Comparison of ENCODE assay signal across 31 mouse cellular contexts in genomic region chr4:104988709-104989108, GRCm38 (mm10).
"Had no signal": no experiment of that assay in that cellular context is flagged by ENCODE, and none has a peak within 500 bp of the region (broad histone marks: within the 10 kb centered on the region; RNA-seq: fewer than 3 reads in every experiment).

No protein-coding gene starts in this region.

- H3K9ac ChIP-seq: limb, embryonic 12.5 days; limb, embryonic 13.5 days; limb, embryonic 15.5 days; liver, embryonic 12.5 days; liver, embryonic 13.5 days; liver, embryonic 14.5 days; liver, embryonic 15.5 days; liver, postnatal 0 days; lung, embryonic 14.5 days; lung, embryonic 15.5 days; midbrain, embryonic 12.5 days; midbrain, embryonic 13.5 days; midbrain, embryonic 15.5 days; neural tube, embryonic 12.5 days had no signal

- H3K4me2 ChIP-seq: limb, embryonic 12.5 days; limb, embryonic 13.5 days; limb, embryonic 15.5 days; liver, embryonic 11.5 days; liver, embryonic 12.5 days; liver, embryonic 13.5 days; liver, embryonic 15.5 days; lung, embryonic 14.5 days; lung, embryonic 15.5 days; midbrain, embryonic 11.5 days; midbrain, embryonic 12.5 days; midbrain, embryonic 13.5 days; midbrain, embryonic 15.5 days; neural tube, embryonic 12.5 days had no signal

- H3K27ac ChIP-seq: limb, embryonic 10.5 days; limb, embryonic 12.5 days; limb, embryonic 13.5 days; limb, embryonic 15.5 days; liver, embryonic 12.5 days; liver, embryonic 13.5 days; liver, embryonic 14.5 days; liver, embryonic 15.5 days; lung, embryonic 15.5 days; macrophage; midbrain, embryonic 10.5 days; midbrain, embryonic 12.5 days; midbrain, embryonic 13.5 days; midbrain, embryonic 15.5 days; neural tube, embryonic 12.5 days had no signal

- DNase-seq: left cerebral cortex, postnatal 4 days; liver; liver, embryonic 13.5 days; liver, postnatal 0 days; lung, adult 18-20 months; lung, adult 2 months; lung, embryonic 14.5 days; lung, postnatal 10 days; lung, postnatal 14 days; lung, postnatal 36 days; lung, postnatal 4 days; midbrain, embryonic 14.5 days had no signal

- H3K4me3 ChIP-seq: limb, embryonic 10.5 days; limb, embryonic 12.5 days; limb, embryonic 13.5 days; limb, embryonic 15.5 days; liver, embryonic 12.5 days; liver, embryonic 13.5 days; liver, embryonic 15.5 days; lung, embryonic 15.5 days; megakaryocyte, embryonic 14.5 days; midbrain, embryonic 10.5 days; midbrain, embryonic 12.5 days; midbrain, embryonic 13.5 days; midbrain, embryonic 15.5 days; neural tube, embryonic 12.5 days had no signal

- H3K4me1 ChIP-seq: limb, embryonic 10.5 days; limb, embryonic 12.5 days; limb, embryonic 13.5 days; limb, embryonic 15.5 days; liver, embryonic 12.5 days; liver, embryonic 13.5 days; liver, embryonic 15.5 days; lung, embryonic 15.5 days; midbrain, embryonic 12.5 days; midbrain, embryonic 13.5 days; midbrain, embryonic 15.5 days; neural tube, embryonic 12.5 days had no signal

- H3K9me3 ChIP-seq: limb, embryonic 10.5 days; limb, embryonic 12.5 days; limb, embryonic 13.5 days; limb, embryonic 15.5 days; liver, embryonic 12.5 days; liver, embryonic 13.5 days; liver, embryonic 15.5 days; lung, embryonic 15.5 days; megakaryocyte, embryonic 14.5 days; midbrain, embryonic 10.5 days; midbrain, embryonic 12.5 days; midbrain, embryonic 13.5 days; midbrain, embryonic 15.5 days; neural tube, embryonic 12.5 days had no signal

- ATAC-seq: liver, embryonic 12.5 days; liver, postnatal 0 days; lung, postnatal 0 days; midbrain, embryonic 13.5 days; midbrain, embryonic 15.5 days; midbrain, embryonic 16.5 days had no signal

- H3K36me3 ChIP-seq: limb, embryonic 10.5 days; limb, embryonic 12.5 days; limb, embryonic 13.5 days; limb, embryonic 15.5 days; liver, embryonic 12.5 days; liver, embryonic 13.5 days; liver, embryonic 15.5 days; lung, embryonic 15.5 days; midbrain, embryonic 10.5 days; midbrain, embryonic 12.5 days; midbrain, embryonic 13.5 days; midbrain, embryonic 15.5 days; neural tube, embryonic 12.5 days had no signal

- H3K27me3 ChIP-seq: limb, embryonic 12.5 days; limb, embryonic 13.5 days; limb, embryonic 15.5 days; liver, embryonic 12.5 days; liver, embryonic 13.5 days; liver, embryonic 15.5 days; lung, embryonic 15.5 days; megakaryocyte, embryonic 14.5 days; midbrain, embryonic 12.5 days; midbrain, embryonic 13.5 days; midbrain, embryonic 15.5 days; neural tube, embryonic 12.5 days had no signal
